Mouse (Mus musculus) lung, adult 2 months (tissue): ENCODE results near the gene Tsc1.

ENCODE experiments used
- CTCF ChIP-seq: fragments of 200-500 bp; IDR thresholded peaks from 2 replicates; pipeline ENCODE4 v1.5.1; 2011; ENCODE audit warnings: mild to moderate bottlenecking, low read length, control low read depth; ENCODE audit not compliant: insufficient read depth
- POLR2A ChIP-seq: fragments of 200-500 bp; IDR thresholded peaks from 2 replicates; pipeline ENCODE4 v1.6.1; 2011; ENCODE audit warnings: low read depth, mild to moderate bottlenecking, control low read depth, low read length, borderline replicate concordance; ENCODE audit errors: extremely low read depth

- no peak for TF ChIP-seq CTCF
- TF ChIP-seq POLR2A: no peak
Observed at GRCm38 (mm10) chr2:28609851-28610250, 31.2 kb upstream of the Tsc1 start.
